Comparison of ENCODE assay signal across 24 mouse cellular contexts in genomic region chr2:48398504-48398903, GRCm38 (mm10).
A peak's percentile ranks its signal among the peaks of the same experiment; 100 is the strongest.
DNase-seq lines count a peak whose midpoint lies in the region; ATAC-seq lines count a peak whose summit lies in the region.
"Had no signal": no experiment of that assay in that cellular context is flagged by ENCODE, and none has a peak within 500 bp of the region (broad histone marks: within the 10 kb centered on the region; RNA-seq: fewer than 3 reads in every experiment).

No protein-coding gene starts in this region.

- H3K9ac ChIP-seq in heart, embryonic 16.5 days (ENCODE audit: low read length) = no peak overlapping the region
- H3K9ac ChIP-seq: forebrain, embryonic 15.5 days; liver, embryonic 15.5 days; lung, embryonic 15.5 days; neural tube, embryonic 12.5 days had no signal

- no peaks in the 10 kb centered on the region for H3K9me3 ChIP-seq in heart, embryonic 16.5 days (replicated peaks; ENCODE audit: control insufficient read depth, low read length)
- H3K9me3 ChIP-seq: forebrain, embryonic 15.5 days; limb, embryonic 10.5 days; liver, embryonic 15.5 days; lung, embryonic 15.5 days; neural tube, embryonic 12.5 days had no signal

- peak; percentile 48 for DNase-seq in gastrocnemius, adult 18-20 months (ENCODE audit: low spot score)
- DNase-seq in gastrocnemius, postnatal 10 days = no peak
- no peak for DNase-seq in heart, adult 8-10 months (ENCODE audit: low spot score)
- DNase-seq in 416B (ENCODE audit: low read depth) = peak; percentile 12
- DNase-seq in skeletal muscle tissue, adult 2 months (ENCODE audit: low read depth, low spot score) = peak; percentile 72
- DNase-seq in layer of hippocampus, adult 9-11 months = no peak
- no peak for DNase-seq in urinary bladder, postnatal 36 days (ENCODE audit: low spot score in 2 of 2)
- DNase-seq: adrenal gland, postnatal 25 days; cerebellum, adult 9-10 months; kidney, adult 11 months; kidney, postnatal 10 days; liver; lung, postnatal 36 days; midbrain, embryonic 14.5 days; right cerebral cortex, postnatal 14 days; thymus, adult 2 months; thymus, postnatal 4 days had no signal

- H3K4me2 ChIP-seq in heart, embryonic 16.5 days (ENCODE audit: low read depth, low read length) = no peak overlapping the region
- H3K4me2 ChIP-seq: forebrain, embryonic 15.5 days; liver, embryonic 15.5 days; lung, embryonic 15.5 days; neural tube, embryonic 12.5 days had no signal

- H3K27ac ChIP-seq in heart, embryonic 16.5 days (ENCODE audit: low read length) = peak overlapping the region; percentile 25; the same call in 1 of the 2 replicates
- H3K27ac ChIP-seq: forebrain, embryonic 15.5 days; limb, embryonic 10.5 days; liver, embryonic 15.5 days; lung, embryonic 15.5 days; neural tube, embryonic 12.5 days had no signal

- ATAC-seq in heart, embryonic 16.5 days (replicated peaks; ENCODE audit: extremely low read depth, insufficient read depth, low FRiP score) = peak; percentile 58; the same call in 1 of the 2 replicates
- ATAC-seq: forebrain, embryonic 15.5 days; hindbrain, embryonic 16.5 days had no signal

- no peaks in the 10 kb centered on the region for H3K27me3 ChIP-seq in heart, embryonic 16.5 days (ENCODE audit: control insufficient read depth, insufficient read depth, low read length)
- H3K27me3 ChIP-seq: forebrain, embryonic 15.5 days; liver, embryonic 15.5 days; lung, embryonic 15.5 days; neural tube, embryonic 12.5 days had no signal

- H3K4me3 ChIP-seq in heart, embryonic 16.5 days (ENCODE audit: low read length) = no peak overlapping the region
- H3K4me3 ChIP-seq: forebrain, embryonic 15.5 days; limb, embryonic 10.5 days; liver, embryonic 15.5 days; lung, embryonic 15.5 days; neural tube, embryonic 12.5 days had no signal

- H3K36me3 ChIP-seq in heart, embryonic 16.5 days (ENCODE audit: control insufficient read depth, insufficient read depth) = no peaks in the 10 kb centered on the region
- H3K36me3 ChIP-seq: forebrain, embryonic 15.5 days; limb, embryonic 10.5 days; liver, embryonic 15.5 days; lung, embryonic 15.5 days; neural tube, embryonic 12.5 days had no signal

- 29% methylated on average over 1 of the region's 1 CpGs for WGBS in heart, embryonic 16.5 days

- H3K4me1 ChIP-seq in heart, embryonic 16.5 days (ENCODE audit: control insufficient read depth, insufficient read depth, low read length) = peaks cover 5% of the 10 kb centered on the region
- H3K4me1 ChIP-seq: forebrain, embryonic 15.5 days; neural tube, embryonic 12.5 days had no signal

Comparison
In these comparisons a context has a peak if more than half of its experiments do, and no peak if none do; other contexts are left out.
1. DNase-seq: peak in gastrocnemius, adult 18-20 months (single experiment), 416B (single experiment) and skeletal muscle tissue, adult 2 months (single experiment); none in gastrocnemius, postnatal 10 days (single experiment), heart, adult 8-10 months (single experiment), layer of hippocampus, adult 9-11 months (single experiment) and urinary bladder, postnatal 36 days (0 of 2).